Mouse (Mus musculus) layer of hippocampus, postnatal 25 days (tissue): ENCODE measurements around the gene Gm19965. TPM values are rescaled to one million over a fixed set of nuclear protein-coding genes. Genes with fewer than 3 reads are reported as not detected.

ENCODE experiments used
- DNase-seq, 2 experiments: peaks; one replicate each; pipeline ENCODE4 v3.0.0; 2022; ENCODE audit warnings: mixed read lengths in 2 of 2, low spot score in 1 of 2; ENCODE audit errors: extremely low spot score in 1 of 2
- total RNA-seq, 2 experiments: library from RNA; stranded (reverse); gene quantifications; 2 replicates each; pipeline ENCODE4 v1.2.3; 2021

The Gm19965 gene
- not detected for total RNA-seq

DNA sequence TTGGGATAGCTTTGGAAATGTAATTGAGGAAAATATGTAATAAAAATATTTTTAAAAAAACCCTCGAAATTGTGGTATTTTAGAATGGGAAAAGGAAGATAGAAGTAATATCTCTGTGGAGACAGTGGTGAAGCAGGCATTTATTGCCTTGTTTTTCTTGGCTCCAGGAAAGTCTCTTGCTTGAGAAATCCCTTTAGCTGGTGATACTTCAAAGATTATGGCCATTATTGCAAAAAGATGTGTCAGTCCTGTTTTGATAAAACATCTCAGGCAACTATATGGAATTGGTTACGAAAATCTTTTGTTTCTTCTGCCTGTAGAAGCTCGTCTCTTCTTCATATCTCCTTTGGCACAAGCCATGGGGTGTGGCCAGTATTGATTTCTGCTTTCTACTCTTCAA is at the start of gene Gm19965:
Gene Gm19965 (plus strand): TSS at position 301 of the 400 bp plus-strand sequence.
- no peak for DNase-seq

DNA sequence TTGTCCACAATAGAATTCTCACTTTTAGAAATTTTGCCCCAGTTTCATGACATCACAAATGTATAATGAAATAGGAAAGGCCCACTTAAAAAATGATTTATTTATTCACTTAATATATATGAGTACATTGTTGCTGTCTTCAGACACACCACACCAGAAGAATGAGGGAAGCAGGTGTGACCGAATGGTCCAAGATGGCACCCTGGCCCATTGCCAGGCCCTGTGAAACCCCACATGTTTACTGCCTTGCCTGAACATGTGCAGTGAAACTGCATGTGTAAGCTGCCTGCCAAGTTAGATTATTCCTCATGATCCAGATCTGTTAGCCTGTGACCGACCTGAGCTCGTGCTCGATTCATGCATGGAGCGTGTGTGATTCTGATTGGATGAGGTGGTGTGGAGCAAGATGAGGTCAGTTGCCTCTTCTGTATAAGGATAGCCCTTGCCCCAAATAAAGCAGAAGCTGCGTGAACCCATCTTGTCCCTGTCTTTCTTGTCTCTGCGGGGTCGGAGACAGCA is 20.3 kb upstream of the Gm19965 start:
- DNase-seq: no peak
